Mouse (Mus musculus) erythroblast, embryonic 14.5 days (primary cell): ENCODE measurements around the gene Ints12.

Source experiments
- GATA1 ChIP-seq: IDR thresholded peaks from 2 replicates; pipeline ENCODE4 v1.6.1; 2012; ENCODE audit warnings: low read length, inconsistent platforms, mixed read lengths
- TAL1 ChIP-seq: IDR thresholded peaks from 3 replicates; pipeline ENCODE4 v1.6.1; 2012; ENCODE audit warnings: low read length, inconsistent platforms, mixed read lengths

GRCm38 (mm10) chr3:133104436-133104835 lies 12.8 kb downstream of the Ints12 start:
- TF ChIP-seq TAL1 (no peak), GATA1 (no peak)
